Mouse (Mus musculus): Measurements from ENCODE around the gene Cox20. TPM values are rescaled to one million over a fixed set of nuclear protein-coding genes. Genes with fewer than 3 reads are reported as not detected.

The Cox20 gene
- polyA plus RNA-seq, 1 experiment = 97.7 TPM

GRCm38 (mm10) chr1:178365171-178365570 lies 46.2 kb downstream of the Cox20 start:
- H3K27ac ChIP-seq (ENCODE audit: insufficient read depth, low read length) = no peak overlapping the region
- no peak overlapping the region for H3K4me3 ChIP-seq (replicated peaks; ENCODE audit: insufficient read depth, low read depth, low read length)
- 89% methylated on average over 6 of the region's 6 CpGs for WGBS
- H3K4me1 ChIP-seq (ENCODE audit: control insufficient read depth, insufficient read depth, low read length) = peaks cover 9% of the 10 kb centered on the region; the same call in 1 of the 2 replicates
- H3K27me3 ChIP-seq (ENCODE audit: control insufficient read depth, insufficient read depth, low read length) = no peaks in the 10 kb centered on the region
- no peak for TF ChIP-seq CTCF (IDR thresholded peaks at IDR 0.05; ENCODE audit: borderline replicate concordance, insufficient read depth, low read depth, low read length)
- TF ChIP-seq POLR2A (IDR thresholded peaks at IDR 0.05; ENCODE audit: borderline replicate concordance, insufficient read depth, low read length) = no peak
- no peak for DNase-seq

- H3K27ac ChIP-seq (ENCODE audit: insufficient read depth, low read length) = peak overlapping the region; percentile 95; the same call in 1 of the 2 replicates
- no peak for DNase-seq
- TF ChIP-seq CTCF (IDR thresholded peaks at IDR 0.05; ENCODE audit: borderline replicate concordance, insufficient read depth, low read depth, low read length) (no peak), POLR2A (IDR thresholded peaks at IDR 0.05; ENCODE audit: borderline replicate concordance, insufficient read depth, low read length) (no peak)
- WGBS = 86% methylated on average over 6 of the region's 6 CpGs
- no peaks in the 10 kb centered on the region for H3K27me3 ChIP-seq (ENCODE audit: control insufficient read depth, insufficient read depth, low read length)
- H3K4me3 ChIP-seq (replicated peaks; ENCODE audit: insufficient read depth, low read depth, low read length) = no peak overlapping the region
- H3K4me1 ChIP-seq (ENCODE audit: control insufficient read depth, insufficient read depth, low read length) = peaks cover 9% of the 10 kb centered on the region; the same call in 1 of the 2 replicates
Measured at GRCm38 (mm10) chr1:178368121-178368520, 49.2 kb downstream of the Cox20 start.

GRCm38 (mm10) chr1:178368548-178369271 lies 49.8 kb downstream of the Cox20 start:
- peak; percentile 96 to 99 for DNase-seq
- peak overlapping the region; percentile 44 for H3K4me3 ChIP-seq (replicated peaks; ENCODE audit: insufficient read depth, low read depth, low read length)
- WGBS = 2% methylated on average over 36 of the region's 36 CpGs
- peaks cover 9% of the 10 kb centered on the region; the same call in 1 of the 2 replicates for H3K4me1 ChIP-seq (ENCODE audit: control insufficient read depth, insufficient read depth, low read length)
- H3K27me3 ChIP-seq (ENCODE audit: control insufficient read depth, insufficient read depth, low read length) = no peaks in the 10 kb centered on the region
- TF ChIP-seq POLR2A (IDR thresholded peaks at IDR 0.05; ENCODE audit: borderline replicate concordance, insufficient read depth, low read length) (peak; percentile 84; the same call in 1 of the 2 replicates), CTCF (IDR thresholded peaks at IDR 0.05; ENCODE audit: borderline replicate concordance, insufficient read depth, low read depth, low read length) (no peak)
- peak overlapping the region; percentile 95 for H3K27ac ChIP-seq (ENCODE audit: insufficient read depth, low read length)

GRCm38 (mm10) chr1:178369272-178369651 lies 50.3 kb downstream of the Cox20 start:
- peak overlapping the region; percentile 44 for H3K4me3 ChIP-seq (replicated peaks; ENCODE audit: insufficient read depth, low read depth, low read length)
- no peaks in the 10 kb centered on the region for H3K27me3 ChIP-seq (ENCODE audit: control insufficient read depth, insufficient read depth, low read length)
- 1% methylated on average over 11 of the region's 11 CpGs for WGBS
- TF ChIP-seq CTCF (IDR thresholded peaks at IDR 0.05; ENCODE audit: borderline replicate concordance, insufficient read depth, low read depth, low read length) = no peak
- TF ChIP-seq POLR2A (IDR thresholded peaks at IDR 0.05; ENCODE audit: borderline replicate concordance, insufficient read depth, low read length) = no peak
- peaks cover 9% of the 10 kb centered on the region; the same call in 1 of the 2 replicates for H3K4me1 ChIP-seq (ENCODE audit: control insufficient read depth, insufficient read depth, low read length)
- peak overlapping the region; percentile 95 for H3K27ac ChIP-seq (ENCODE audit: insufficient read depth, low read length)
- DNase-seq = peak in 1 of 2 experiments; percentile 71

Other genes with a start within 250 kb of the Cox20 start
- gene Desi2, start 131.7 kb upstream of the Cox20 start, polyA plus RNA-seq (2012; rRNA removed) = 12.5 and 12.6 TPM in 2 replicates
- 365 and 383 TPM in 2 replicates for gene Hnrnpu, start 18.7 kb downstream of the Cox20 start, polyA plus RNA-seq (2012; rRNA removed)
- gene Efcab2, start 87.0 kb downstream of the Cox20 start, polyA plus RNA-seq (2012; rRNA removed) = 9.6 and 12.9 TPM in 2 replicates
- 15.6 and 17.3 TPM in 2 replicates for gene Kif26b, start 210.0 kb downstream of the Cox20 start, polyA plus RNA-seq (2012; rRNA removed)

All from cerebellum, adult 2 months (tissue).